Mouse (Mus musculus) MN1 (cell line): ENCODE measurements around the gene St6galnac5.

ENCODE experiments used
- DNase-seq: peaks from one replicate; pipeline ENCODE4 v3.0.0-alpha.2; 2016; ENCODE audit warnings: low spot score

The St6galnac5 gene

DNA sequence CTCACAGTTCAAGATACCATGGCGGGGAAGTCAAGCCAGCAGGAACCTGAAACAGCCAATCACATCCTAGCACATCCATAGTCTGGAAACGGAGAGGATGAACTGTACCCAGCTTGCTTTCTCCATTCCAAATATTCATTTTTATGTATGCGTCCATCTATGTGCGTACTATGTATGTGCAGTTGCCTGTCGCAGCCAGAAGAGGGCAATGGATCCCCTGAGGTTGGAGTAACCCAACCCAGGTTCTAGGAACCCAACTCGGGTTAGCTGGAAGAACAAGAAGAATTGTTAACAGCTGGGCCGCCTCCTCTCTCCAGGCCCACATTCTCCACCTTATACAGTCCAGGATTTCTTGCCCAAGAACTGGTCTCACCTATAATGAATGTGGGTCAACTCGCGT, 31.1 kb downstream of the St6galnac5 start:
- DNase-seq: no peak

DNA sequence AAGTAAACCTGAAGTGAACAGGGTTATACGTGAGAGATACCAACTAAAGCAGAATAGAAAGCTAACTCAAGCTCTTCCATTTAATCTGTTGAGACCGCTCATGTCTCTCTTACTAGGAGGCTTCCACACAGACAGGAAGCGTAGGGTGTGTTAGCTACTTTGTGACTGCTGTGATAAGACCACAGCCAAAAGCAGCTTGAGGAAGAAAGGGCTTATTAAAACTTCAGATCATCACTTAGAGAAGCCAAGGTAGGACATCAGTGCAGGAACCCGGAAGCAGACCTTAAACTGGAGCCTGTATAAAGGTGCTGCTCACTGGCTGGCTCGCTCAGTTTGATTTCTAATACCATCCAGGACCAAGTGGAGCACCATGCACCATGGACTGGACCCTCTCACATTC, 31.7 kb downstream of the St6galnac5 start:
- no peak for DNase-seq

DNA sequence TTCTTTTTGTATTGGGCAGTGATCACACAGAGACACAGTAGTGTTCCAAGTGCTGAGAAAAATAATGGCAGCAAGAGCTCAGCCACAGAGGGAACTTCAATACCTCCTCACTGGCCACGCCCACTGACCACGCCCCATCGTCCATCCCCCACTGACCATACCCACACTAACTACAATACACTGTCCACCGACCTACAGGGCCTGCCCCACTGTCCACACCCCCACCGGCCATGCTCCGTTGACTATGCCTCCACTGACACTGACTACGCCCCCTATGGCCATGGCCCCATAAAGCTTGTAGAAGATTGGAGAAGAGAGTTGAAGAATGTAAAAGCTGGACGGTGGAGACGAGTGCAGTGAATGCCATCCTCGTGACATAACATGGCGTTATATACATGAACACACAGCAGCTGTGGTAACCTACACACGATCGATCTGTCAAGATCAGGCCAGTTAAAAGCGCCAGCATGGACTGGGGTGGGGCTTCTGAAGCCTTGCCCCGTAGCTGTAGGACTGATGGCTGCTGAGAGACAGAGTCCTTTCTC, 32.7 kb downstream of the St6galnac5 start:
- DNase-seq: no peak

DNA sequence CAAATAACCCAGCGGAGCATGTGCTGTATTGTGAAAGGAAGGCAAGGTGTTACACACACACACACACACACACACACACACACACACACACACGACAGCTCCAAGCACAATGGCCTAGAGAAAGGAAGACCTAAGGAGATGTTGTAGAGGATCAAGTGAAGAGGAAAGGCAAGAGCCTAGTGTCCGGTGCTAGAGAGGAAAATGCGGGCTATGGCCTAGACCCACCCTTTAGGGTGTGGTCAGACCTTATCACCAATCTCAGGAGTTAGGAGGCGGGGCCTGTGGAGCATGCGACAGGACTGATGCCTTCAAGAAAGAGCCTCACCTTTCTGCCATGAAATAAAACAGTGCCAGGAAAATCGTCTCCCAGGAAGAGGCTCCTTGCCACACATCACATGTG, 33.5 kb downstream of the St6galnac5 start:
- DNase-seq: no peak

DNA sequence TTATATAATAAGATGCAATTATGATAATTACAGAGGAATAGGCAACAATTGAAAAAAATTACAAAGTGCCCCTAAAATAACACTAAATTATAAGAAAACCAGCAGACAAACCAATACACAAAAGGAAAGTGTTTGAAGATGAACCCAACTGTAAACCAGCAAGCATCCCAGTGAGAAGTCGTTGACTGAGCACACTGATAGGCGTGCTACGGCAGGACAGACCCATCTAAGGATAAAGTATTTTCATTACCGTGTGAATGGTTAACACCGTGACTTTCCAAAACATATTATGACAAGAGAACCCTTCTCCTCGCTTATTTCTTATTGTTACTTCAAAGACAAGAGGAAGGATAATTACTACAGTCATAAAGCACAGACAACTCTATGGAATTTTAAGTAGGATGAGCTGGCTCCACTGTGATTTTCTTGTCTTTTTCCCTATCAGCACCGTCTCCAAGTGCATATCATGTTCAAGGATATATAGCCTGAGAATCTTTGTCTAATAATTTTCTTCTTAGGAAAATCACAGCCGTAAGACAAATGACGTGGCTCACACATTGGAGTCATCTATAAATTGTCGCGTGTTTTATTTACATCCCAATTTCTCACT, 34.9 kb downstream of the St6galnac5 start:
- DNase-seq: no peak

DNA sequence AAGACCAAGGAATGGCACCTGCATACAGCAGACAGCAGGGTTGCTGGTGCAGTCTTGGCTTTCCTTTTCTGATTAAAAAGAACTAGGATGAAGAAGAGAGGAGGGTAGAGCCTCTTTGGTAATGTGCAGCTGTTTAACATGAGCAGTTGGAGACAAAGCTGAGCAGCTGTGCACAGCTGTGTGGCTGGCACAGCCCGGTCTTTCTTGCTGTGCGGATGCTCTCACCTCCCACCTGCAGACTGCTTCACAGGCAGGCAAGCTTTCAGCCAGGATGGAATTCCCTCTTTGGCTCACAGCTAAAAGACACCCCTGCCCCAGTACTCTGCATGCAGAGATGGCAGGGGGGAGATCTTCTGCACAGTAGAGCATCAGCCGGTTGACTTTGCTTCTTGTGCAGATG, 37.3 kb downstream of the St6galnac5 start:
- no peak for DNase-seq

DNA sequence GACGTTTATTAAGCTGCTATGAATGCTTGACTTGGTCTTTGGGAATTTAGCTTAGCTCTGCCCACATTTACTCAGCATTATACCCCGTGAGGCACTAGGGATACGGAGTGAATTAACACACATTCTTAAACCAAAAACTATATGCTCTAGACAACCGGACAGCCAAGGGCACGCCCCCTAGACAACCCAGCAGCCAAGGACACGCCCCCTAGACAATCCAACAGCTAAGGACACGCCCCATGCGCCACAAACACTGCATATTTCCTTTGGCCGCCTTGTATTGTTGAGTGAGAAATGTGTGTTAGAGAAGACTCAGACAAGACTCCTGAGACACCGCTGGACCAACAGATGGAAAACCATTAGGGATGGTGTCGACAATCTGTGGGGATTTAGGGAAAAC, 39.1 kb downstream of the St6galnac5 start:
- DNase-seq: no peak

DNA sequence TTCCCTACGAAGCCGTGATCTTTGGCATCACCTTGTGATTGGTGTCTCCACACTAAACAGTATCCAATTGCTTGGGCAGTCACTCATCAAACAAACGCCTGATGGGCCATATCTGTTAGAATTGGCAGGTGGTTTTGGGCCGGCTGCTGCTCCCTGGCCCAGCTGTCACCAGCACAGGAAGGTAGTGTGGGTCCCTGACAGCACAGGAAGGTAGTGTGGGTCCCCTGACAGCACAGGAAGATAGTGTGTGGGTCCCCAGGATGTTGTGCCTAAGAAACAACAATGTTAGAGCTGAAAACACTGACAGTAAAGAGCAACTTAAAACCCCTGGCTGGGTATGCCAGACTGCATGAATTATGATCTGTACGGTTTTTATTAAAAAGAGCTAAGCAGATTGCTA, 40.4 kb downstream of the St6galnac5 start:
- no peak for DNase-seq

DNA sequence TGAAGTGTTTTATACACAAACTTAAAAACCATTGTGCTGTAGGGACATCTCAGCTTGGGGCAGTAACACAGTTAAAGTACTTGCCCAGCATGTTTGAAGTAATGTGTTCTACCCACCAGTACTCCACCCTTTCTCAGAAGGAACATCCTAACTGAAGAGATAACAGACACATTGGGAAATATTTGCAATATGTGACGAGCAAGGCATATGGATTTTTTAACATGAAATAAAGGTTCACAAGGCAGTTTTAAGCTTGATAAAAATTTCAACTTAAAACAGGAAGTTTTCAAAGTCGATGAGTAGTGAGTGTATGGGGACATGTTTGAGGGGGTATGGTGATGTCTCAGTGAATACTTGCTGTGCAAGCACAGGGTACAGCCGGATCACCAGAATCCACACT, 45.7 kb downstream of the St6galnac5 start:
- DNase-seq: no peak

DNA sequence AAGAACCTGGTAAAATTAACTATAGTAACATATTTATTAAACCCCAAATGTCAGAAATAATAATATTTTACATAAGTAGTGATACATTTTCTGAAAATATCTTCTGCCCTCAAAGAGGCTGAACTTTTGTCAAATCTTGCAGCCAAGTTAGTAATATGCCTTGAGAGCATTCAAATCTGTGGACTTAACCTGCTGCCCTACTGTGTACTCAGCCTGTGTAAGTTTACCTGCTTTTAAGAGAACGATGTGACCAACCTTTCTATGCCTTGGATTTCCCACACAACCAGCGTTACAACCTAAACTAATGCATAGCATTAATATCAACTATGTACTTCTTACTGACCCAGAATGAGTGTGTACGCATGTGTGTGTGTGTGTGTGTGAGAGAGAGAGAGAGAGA, 48.3 kb downstream of the St6galnac5 start:
- no peak for DNase-seq

DNA sequence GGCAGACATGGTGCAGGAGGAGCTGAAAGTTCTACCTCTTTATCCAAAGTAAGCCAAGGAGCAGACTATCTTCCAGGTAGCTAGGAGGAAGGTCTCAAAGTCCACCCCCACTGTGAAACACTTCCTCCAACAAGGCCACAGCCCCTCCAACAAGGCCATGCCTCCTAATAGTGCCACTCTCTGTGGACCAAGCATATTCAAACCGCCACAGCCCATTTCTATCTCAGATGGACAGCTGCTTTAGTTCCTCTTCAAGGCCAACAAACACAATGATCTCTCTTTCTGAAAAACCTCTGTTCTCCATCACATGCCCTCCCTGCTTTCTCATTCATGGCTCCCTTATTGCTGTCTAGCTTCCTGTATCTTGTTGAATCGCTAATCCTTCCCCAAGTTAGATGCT, 49.5 kb downstream of the St6galnac5 start:
- DNase-seq: no peak

DNA sequence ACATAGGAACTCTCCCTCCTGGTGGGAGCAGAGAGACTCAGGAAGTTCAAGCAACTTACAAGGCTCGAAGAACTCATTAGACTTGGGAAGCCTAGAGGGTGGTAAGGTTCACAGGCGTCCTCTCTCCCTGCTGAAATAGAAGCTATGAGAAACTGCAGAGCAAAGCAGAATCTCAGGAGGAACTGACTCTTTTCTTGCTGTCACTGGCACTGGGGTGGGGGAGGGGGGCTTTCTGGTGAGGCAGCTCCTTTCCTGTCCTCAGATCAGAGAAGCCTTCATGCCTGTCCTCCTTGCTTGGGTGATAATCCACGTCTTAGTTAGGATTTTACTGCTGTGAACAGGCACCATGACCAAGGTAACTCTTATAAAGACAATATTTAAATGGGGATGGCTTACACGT, 50.0 kb downstream of the St6galnac5 start:
- DNase-seq: no peak

DNA sequence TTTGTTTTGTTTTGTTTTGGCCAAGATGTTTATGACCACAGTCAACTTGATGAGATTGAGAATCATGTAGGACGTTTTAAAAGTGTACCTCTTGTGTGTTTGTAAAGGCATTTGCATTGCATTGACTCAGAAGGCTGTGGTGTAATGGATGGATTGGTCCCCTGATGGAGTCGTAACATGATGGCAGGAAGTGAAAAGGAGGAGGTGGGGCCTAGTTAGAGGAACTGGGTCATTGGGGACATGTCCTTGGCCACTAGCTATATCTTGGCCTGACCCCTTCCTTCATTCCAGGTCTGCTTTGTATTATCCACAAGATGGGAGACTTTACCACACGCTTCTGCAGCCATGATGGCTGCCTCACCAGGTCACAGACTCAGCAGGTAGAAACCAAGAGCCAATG, 50.7 kb downstream of the St6galnac5 start:
- DNase-seq: no peak

DNA sequence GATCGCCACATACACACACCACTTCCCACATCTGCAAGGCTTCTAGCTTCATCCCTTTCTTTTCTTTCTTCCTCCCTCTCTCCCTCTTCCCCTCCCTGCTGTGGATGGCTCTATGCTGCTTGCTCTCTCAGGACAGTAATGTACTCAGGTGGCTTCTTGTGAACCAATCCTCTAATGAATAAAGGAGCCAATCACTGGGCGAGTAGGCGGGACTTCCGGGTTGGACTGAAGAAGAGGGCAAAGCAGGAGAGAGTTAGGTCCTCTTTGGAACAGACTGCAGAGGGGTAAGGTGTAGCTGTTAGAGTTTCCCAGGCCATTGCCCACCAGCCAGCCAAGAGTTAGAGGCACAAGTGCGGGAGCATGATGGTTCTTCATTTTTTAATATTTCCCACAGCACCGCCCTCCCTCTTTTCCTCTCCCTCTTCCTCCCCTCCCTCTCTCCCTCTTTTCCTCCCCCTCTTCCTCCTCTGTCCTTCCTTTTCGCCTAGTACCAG, 52.2 kb downstream of the St6galnac5 start:
- DNase-seq: no peak

DNA sequence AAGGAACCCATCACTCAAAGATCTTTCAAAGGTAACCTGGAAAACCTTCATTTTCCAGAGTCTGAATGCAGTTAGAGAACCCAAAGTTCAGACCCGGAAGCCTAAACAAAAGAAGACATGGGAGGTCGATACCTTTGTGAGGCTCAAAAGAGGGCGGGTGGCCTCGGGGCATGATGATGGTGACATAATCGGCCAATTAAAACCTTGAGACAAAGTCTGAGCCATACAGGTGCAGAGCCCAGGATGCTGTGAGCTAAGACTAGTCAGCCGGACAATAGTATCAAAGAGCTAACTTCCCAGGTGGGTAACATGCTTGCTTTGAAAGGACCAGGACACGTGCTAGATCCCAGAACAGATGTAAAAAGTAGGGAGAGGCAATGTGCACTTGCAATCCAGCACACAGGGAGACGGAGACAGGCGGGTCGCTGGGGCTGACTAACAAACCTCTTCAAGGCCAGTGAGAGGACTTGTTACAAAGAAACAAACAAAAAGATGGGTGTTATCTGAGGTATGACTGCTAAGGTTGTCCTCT, 52.7 kb downstream of the St6galnac5 start:
- DNase-seq: no peak

DNA sequence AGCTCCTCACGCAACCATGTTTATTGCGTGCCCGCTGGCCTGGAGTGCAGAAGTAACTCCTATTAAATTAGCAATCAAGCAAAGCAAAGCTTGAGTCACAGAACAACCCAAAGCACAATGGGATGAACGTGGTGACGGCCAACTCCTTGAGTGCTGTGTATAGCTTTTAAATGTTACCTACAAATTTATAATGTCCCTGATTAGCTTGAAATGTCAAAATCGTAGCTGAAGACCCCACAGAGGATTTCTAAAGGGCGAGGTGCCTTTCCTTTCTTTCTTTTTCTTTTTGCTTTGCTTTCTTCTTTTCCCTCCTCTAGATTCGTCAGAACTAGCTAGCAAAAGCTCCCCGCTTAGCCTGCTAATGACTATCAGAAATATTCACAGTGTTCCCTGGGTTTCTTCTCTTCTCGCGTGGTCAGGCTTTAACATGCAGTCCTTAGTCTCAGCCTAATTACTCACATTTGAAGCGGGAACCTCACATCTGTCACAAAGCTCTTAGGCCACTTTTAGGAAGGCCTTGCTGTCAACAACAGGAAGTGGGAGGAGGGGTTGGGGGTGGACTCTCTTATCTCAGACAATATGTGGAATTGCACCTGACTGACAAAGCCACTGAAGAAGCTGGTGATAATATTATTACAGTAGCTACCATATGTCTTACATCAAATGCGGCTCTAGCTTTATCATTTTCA, 53.6 kb downstream of the St6galnac5 start:
- DNase-seq: no peak

DNA sequence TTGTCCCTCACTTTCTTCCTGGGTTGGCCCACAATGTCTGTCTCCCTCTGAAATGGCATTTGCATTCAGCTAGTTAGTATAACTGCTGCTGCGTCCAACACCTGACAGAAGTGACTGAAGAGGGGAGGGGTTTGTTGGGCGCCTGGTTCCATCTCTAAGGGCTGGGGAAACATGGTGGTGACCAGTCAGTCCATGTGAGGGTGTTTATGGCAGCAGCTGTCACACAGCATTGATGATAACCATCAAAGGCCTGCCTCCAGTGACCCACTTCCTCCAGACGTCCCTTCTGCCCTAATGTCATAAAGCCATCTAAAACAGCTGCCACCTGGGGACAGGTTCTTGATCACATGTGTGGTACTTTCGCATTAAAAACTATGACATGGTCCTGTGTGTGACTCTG, 55.9 kb downstream of the St6galnac5 start:
- no peak for DNase-seq

DNA sequence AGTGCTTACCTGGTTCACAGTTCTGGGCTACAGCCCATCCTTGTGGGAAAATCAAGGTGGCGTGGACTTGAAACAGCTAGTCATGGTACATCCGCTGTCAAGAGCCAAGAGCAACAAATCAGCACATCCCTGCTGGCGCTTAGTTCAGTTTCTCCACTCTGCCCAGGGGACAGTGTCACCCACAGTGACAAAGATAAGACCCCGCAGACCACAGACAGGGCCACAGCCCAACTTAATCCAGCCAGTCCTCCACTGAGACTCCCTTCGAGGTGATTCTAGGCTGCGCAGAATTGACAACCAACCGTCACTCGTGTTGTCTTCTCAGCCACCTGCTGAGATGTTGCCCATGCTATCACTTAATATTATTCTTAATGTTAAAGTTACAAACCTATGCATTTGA, 56.7 kb downstream of the St6galnac5 start:
- DNase-seq: no peak

DNA sequence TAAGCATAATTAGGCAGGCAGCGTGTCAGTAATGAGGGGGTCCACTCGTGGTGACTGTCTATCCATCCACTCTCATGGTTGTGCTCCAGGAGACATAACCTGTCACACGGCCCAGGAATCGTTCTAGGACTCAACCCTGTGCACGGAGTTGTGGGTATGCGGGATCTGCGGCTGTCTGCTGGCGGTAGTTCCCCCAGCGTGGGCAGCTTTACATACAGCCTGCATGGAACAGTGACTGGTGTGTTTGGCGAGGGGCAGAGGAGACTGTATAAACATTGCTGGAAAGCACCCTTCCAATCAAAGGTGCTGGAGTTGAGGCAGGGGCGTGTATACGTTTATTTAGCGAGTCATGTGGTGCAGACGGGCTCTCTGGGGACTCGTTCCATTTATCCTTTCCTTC, 58.5 kb downstream of the St6galnac5 start:
- no peak for DNase-seq

DNA sequence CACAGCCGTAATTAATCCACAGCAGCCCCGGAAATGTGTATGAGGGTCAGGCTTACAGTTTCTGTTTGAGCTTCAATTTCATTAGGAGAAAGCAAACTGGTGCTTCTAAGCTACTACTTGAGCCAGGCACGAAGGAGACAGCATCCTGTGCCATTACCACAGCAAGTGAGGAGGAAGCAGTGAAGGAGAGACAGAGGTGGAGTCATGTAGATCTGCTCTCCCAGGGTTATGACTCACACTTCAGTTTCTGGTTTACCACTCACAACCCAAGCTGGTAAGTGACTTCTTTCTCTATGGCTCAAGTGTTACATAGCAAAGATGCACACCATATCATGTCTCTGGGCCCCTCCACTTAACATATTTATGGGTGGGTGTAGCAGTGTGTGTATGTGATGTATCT, 61.7 kb downstream of the St6galnac5 start:
- DNase-seq: peak; percentile 36

DNA sequence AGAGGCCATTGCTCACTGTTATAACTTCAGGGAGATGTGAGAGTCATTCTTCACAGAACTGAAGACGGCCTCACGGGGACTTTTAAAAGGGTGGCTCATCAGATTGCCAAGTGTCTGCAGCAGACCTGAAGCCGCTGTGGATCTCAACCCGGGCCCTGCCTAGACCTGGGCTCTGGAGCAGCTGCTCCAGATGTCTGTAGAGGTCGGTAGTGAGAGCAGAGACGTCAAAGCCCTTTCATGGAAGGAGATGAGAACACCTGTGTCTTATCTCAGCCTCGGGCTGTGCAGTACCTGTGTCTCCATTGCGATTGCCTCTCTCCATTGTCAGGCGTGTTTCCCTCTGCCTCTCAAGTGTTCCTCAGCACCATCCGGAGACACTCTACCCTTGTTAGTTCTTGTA, 62.9 kb downstream of the St6galnac5 start:
- DNase-seq: no peak

DNA sequence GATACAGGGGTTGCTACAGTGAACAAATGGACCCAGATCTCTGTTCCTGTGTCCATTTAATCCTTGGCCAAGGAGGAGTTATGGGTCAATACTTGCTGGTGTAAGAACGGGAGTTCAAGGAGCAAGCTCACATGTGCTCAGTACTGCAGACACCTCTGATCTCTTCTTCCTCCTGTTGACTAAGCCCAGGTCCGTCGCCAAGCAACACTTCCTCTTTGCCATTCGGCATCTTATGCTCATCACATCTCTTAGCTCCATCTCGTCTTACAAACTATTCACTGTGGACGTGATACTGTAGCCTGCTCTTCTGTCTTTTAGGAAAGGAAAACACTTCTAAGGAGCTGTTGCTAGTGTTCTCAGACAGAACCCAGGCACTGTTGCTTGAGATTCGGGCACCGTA, 64.5 kb downstream of the St6galnac5 start:
- DNase-seq: no peak

DNA sequence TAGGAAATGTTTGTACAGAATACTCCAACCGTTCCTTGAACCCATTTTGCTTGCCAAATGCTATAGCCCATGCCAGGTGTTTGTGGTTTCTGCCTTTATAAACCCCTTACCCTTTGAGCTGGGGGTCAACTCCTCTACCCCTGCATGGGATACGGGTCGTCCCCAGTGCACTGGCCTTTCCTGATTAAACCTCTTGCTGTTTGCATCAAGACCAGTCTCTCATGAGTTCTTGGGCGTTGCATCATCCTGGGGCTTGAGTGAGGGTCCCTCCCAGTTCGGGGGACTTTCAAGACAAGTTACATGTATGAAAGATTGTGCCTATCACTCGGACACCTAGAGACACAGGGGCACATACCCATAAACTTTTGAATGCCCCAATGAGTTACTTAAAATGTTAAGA, 67.7 kb downstream of the St6galnac5 start:
- DNase-seq: no peak

DNA sequence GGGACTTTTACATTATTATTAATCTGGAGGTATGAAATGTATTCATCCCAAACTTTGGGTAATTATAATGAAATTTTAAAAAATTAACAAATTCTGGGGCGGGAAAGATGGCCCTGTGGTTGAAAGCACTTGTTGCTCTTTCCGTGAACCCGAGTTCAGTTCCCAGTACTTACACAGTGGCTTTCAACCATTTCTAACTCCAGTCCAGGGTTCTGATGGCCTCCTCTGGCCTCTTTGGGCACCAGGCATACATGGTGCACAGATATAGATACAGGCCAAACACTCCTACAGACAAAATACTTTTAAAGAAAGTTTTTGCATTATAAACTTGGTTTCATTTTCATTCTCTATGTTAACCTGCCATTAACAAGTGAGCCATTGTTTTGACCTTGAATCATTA, 68.4 kb downstream of the St6galnac5 start:
- DNase-seq: no peak
